Mouse (Mus musculus): ENCODE measurements around the gene Plekha1. TPM values are rescaled to one million over a fixed set of nuclear protein-coding genes. Genes with fewer than 3 reads are reported as not detected.

Plekha1 gene
- polyA plus RNA-seq, 1 experiment from 2014 or later = 34.8 TPM

GRCm38 (mm10) chr7:130867256-130867655, 1.7 kb downstream of the Plekha1 start:
- WGBS = 61% methylated on average over 3 of the region's 3 CpGs
- ATAC-seq (replicated peaks; ENCODE audit: low FRiP score, low TSS enrichment, low read depth) (no peak), DNase-seq (ENCODE audit: low spot score) (no peak)
- Histone ChIP-seq H3K9ac (ENCODE audit: low read length) (no peak overlapping the region), H3K4me1 (replicated peaks; ENCODE audit: control insufficient read depth, insufficient read depth, low read length) (peaks cover 6% of the 10 kb centered on the region), H3K27me3 (replicated peaks; ENCODE audit: control insufficient read depth, insufficient read depth, low read length) (no peaks in the 10 kb centered on the region), H3K9me3 (ENCODE audit: control insufficient read depth, low read length) (no peaks in the 10 kb centered on the region), H3K4me2 (ENCODE audit: low read length) (peak overlapping the region; percentile 66), H3K27ac (ENCODE audit: low read depth) (no peak overlapping the region), H3K4me3 (ENCODE audit: low read depth, low read length) (peak overlapping the region; percentile 88; the same call in 1 of the 2 replicates), H3K36me3 (ENCODE audit: control insufficient read depth, insufficient read depth, low read length) (no peaks in the 10 kb centered on the region)

- ATAC-seq (replicated peaks; ENCODE audit: low FRiP score, low TSS enrichment, low read depth) = no peak
- no peaks in the 10 kb centered on the region for H3K4me1 ChIP-seq (replicated peaks; ENCODE audit: control insufficient read depth, insufficient read depth, low read length)
These were observed 18.6 kb downstream of the Plekha1 start for GRCm38 (mm10) chr7:130884161-130884560.

GRCm38 (mm10) chr7:130886246-130886645, 20.7 kb downstream of the Plekha1 start:
- H3K27ac ChIP-seq (ENCODE audit: low read depth) = no peak overlapping the region
- DNase-seq (ENCODE audit: low spot score) (no peak), ATAC-seq (replicated peaks; ENCODE audit: low FRiP score, low TSS enrichment, low read depth) (no peak)
- H3K9me3 ChIP-seq (ENCODE audit: control insufficient read depth, low read length) = no peaks in the 10 kb centered on the region
- 74% methylated on average over 3 of the region's 3 CpGs for WGBS
- H3K4me3 ChIP-seq (ENCODE audit: low read depth, low read length) = no peak overlapping the region
- H3K4me2 ChIP-seq (ENCODE audit: low read length) = no peak overlapping the region
- no peak overlapping the region for H3K9ac ChIP-seq (ENCODE audit: low read length)
- no peaks in the 10 kb centered on the region for H3K27me3 ChIP-seq (replicated peaks; ENCODE audit: control insufficient read depth, insufficient read depth, low read length)
- H3K36me3 ChIP-seq (ENCODE audit: control insufficient read depth, insufficient read depth, low read length) = peaks cover 13% of the 10 kb centered on the region; the same call in 1 of the 2 replicates
- no peaks in the 10 kb centered on the region for H3K4me1 ChIP-seq (replicated peaks; ENCODE audit: control insufficient read depth, insufficient read depth, low read length)

More at GRCm38 (mm10) chr7:130884161-130884560, 18.6 kb downstream of the Plekha1 start:
- no peaks in the 10 kb centered on the region for H3K27me3 ChIP-seq (replicated peaks; ENCODE audit: control insufficient read depth, insufficient read depth, low read length)
- no peak overlapping the region for H3K4me2 ChIP-seq (ENCODE audit: low read length)
- WGBS = 100% methylated on average over 2 of the region's 2 CpGs
- no peak for DNase-seq (ENCODE audit: low spot score)
- no peak overlapping the region for H3K27ac ChIP-seq (ENCODE audit: low read depth)
- no peak overlapping the region for H3K9ac ChIP-seq (ENCODE audit: low read length)
- no peak overlapping the region for H3K4me3 ChIP-seq (ENCODE audit: low read depth, low read length)
- H3K36me3 ChIP-seq (ENCODE audit: control insufficient read depth, insufficient read depth, low read length) = peaks cover 22% of the 10 kb centered on the region; the same call in 1 of the 2 replicates
- no peaks in the 10 kb centered on the region for H3K9me3 ChIP-seq (ENCODE audit: control insufficient read depth, low read length)

- Histone ChIP-seq H3K4me2 (ENCODE audit: low read length) (no peak overlapping the region), H3K27me3 (replicated peaks; ENCODE audit: control insufficient read depth, insufficient read depth, low read length) (no peaks in the 10 kb centered on the region), H3K4me1 (replicated peaks; ENCODE audit: control insufficient read depth, insufficient read depth, low read length) (no peaks in the 10 kb centered on the region), H3K9me3 (ENCODE audit: control insufficient read depth, low read length) (no peaks in the 10 kb centered on the region), H3K36me3 (ENCODE audit: control insufficient read depth, insufficient read depth, low read length) (peaks cover 23% of the 10 kb centered on the region), H3K9ac (ENCODE audit: low read length) (no peak overlapping the region), H3K4me3 (ENCODE audit: low read depth, low read length) (no peak overlapping the region), H3K27ac (ENCODE audit: low read depth) (no peak overlapping the region)
- DNase-seq (ENCODE audit: low spot score) (no peak), ATAC-seq (replicated peaks; ENCODE audit: low FRiP score, low TSS enrichment, low read depth) (no peak)
- WGBS = 41% methylated on average over 3 of the region's 3 CpGs
These were observed 22.4 kb downstream of the Plekha1 start for GRCm38 (mm10) chr7:130887946-130888345.

DNA sequence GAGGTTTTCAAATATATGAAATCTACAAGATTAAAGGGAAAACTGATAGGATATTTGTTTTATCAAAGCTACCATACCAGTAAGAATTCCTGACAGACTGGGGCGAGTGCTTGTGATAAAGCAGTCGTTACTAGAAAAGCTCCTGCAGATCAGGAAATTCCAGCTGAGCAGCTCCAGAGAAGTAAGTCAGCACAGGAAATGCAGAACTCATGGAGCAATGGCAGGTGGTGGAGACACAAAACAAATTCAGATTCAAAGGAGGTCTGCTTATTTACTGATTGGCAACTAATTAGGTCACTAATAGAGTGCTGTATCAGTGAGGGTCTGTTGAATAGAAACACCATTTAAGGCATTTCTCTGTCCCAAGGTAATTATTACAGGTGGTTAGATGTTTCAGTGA, 25.3 kb downstream of the Plekha1 start:
- Histone ChIP-seq H3K4me2 (ENCODE audit: low read length) (no peak overlapping the region), H3K27me3 (replicated peaks; ENCODE audit: control insufficient read depth, insufficient read depth, low read length) (no peaks in the 10 kb centered on the region), H3K9me3 (ENCODE audit: control insufficient read depth, low read length) (no peaks in the 10 kb centered on the region), H3K9ac (ENCODE audit: low read length) (no peak overlapping the region), H3K27ac (ENCODE audit: low read depth) (no peak overlapping the region), H3K36me3 (ENCODE audit: control insufficient read depth, insufficient read depth, low read length) (peaks cover 22% of the 10 kb centered on the region), H3K4me3 (ENCODE audit: low read depth, low read length) (no peak overlapping the region), H3K4me1 (replicated peaks; ENCODE audit: control insufficient read depth, insufficient read depth, low read length) (no peaks in the 10 kb centered on the region)
- 35% methylated on average over 2 of the region's 2 CpGs for WGBS
- ATAC-seq (replicated peaks; ENCODE audit: low FRiP score, low TSS enrichment, low read depth) (no peak), DNase-seq (ENCODE audit: low spot score) (no peak)

DNA sequence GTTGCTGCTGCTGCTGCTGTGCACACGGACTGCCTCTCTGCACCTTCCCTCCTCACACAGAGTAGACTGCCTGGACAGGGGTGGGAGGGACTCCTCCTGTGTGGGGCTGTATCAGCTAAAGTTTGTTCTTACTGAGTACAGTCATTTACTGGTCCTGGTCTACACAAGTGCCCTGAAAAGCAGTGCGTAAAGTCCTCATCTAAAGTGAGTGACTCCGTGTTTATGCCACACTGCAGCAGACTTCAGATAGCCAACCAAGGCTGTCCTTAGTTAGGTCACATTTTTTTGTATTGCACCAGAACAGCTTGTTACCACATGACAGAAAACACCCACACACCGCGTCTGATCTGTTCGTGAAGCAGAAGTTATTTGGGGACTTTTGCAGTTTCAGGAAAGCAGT, 27.4 kb downstream of the Plekha1 start:
- WGBS = 74% methylated on average over 6 of the region's 6 CpGs
- no peaks in the 10 kb centered on the region for H3K27me3 ChIP-seq (replicated peaks; ENCODE audit: control insufficient read depth, insufficient read depth, low read length)

GRCm38 (mm10) chr7:130894931-130895617, 29.5 kb downstream of the Plekha1 start:
- Histone ChIP-seq H3K4me1 (replicated peaks; ENCODE audit: control insufficient read depth, insufficient read depth, low read length) (no peaks in the 10 kb centered on the region), H3K27me3 (replicated peaks; ENCODE audit: control insufficient read depth, insufficient read depth, low read length) (no peaks in the 10 kb centered on the region), H3K4me2 (ENCODE audit: low read length) (no peak overlapping the region), H3K4me3 (ENCODE audit: low read depth, low read length) (no peak overlapping the region), H3K27ac (ENCODE audit: low read depth) (no peak overlapping the region), H3K9ac (ENCODE audit: low read length) (no peak overlapping the region), H3K36me3 (ENCODE audit: control insufficient read depth, insufficient read depth, low read length) (peaks cover 32% of the 10 kb centered on the region), H3K9me3 (ENCODE audit: control insufficient read depth, low read length) (no peaks in the 10 kb centered on the region)
- ATAC-seq (replicated peaks; ENCODE audit: low FRiP score, low TSS enrichment, low read depth) (no peak), DNase-seq (ENCODE audit: low spot score) (no peak)
- 79% methylated on average over 9 of the region's 9 CpGs for WGBS

More for the DNA sequence above, 27.4 kb downstream of the Plekha1 start:
- H3K4me1 ChIP-seq (replicated peaks; ENCODE audit: control insufficient read depth, insufficient read depth, low read length) = no peaks in the 10 kb centered on the region
- peaks cover 30% of the 10 kb centered on the region for H3K36me3 ChIP-seq (ENCODE audit: control insufficient read depth, insufficient read depth, low read length)
- no peak overlapping the region for H3K9ac ChIP-seq (ENCODE audit: low read length)
- H3K9me3 ChIP-seq (ENCODE audit: control insufficient read depth, low read length) = no peaks in the 10 kb centered on the region
- H3K4me3 ChIP-seq (ENCODE audit: low read depth, low read length) = no peak overlapping the region
- ATAC-seq (replicated peaks; ENCODE audit: low FRiP score, low TSS enrichment, low read depth) (no peak), DNase-seq (ENCODE audit: low spot score) (no peak)
- H3K4me2 ChIP-seq (ENCODE audit: low read length) = no peak overlapping the region
- H3K27ac ChIP-seq (ENCODE audit: low read depth) = no peak overlapping the region

DNA sequence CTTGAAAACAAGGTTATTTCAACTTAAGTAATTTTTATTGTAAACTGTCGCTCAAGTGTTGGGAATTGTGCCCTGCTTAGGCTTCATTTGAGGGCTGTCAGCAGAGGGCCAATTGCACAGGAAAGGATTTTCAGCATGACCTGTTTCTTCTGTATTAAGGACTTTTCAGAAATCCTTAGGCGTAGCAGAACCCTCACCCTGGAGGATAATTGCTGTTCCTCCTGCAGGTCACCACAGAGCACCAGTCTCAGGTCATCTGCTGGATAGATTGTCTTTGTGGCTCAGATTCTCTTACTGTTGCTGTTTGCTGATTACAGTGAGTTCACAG, 30.0 kb downstream of the Plekha1 start:
- 78% methylated on average over 2 of the region's 2 CpGs for WGBS
- Histone ChIP-seq H3K4me3 (ENCODE audit: low read depth, low read length) (no peak overlapping the region), H3K9ac (ENCODE audit: low read length) (no peak overlapping the region), H3K4me2 (ENCODE audit: low read length) (no peak overlapping the region), H3K27me3 (replicated peaks; ENCODE audit: control insufficient read depth, insufficient read depth, low read length) (no peaks in the 10 kb centered on the region), H3K4me1 (replicated peaks; ENCODE audit: control insufficient read depth, insufficient read depth, low read length) (no peaks in the 10 kb centered on the region), H3K9me3 (ENCODE audit: control insufficient read depth, low read length) (no peaks in the 10 kb centered on the region), H3K36me3 (ENCODE audit: control insufficient read depth, insufficient read depth, low read length) (peaks cover 32% of the 10 kb centered on the region), H3K27ac (ENCODE audit: low read depth) (no peak overlapping the region)
- ATAC-seq (replicated peaks; ENCODE audit: low FRiP score, low TSS enrichment, low read depth) = no peak
- DNase-seq (ENCODE audit: low spot score) = no peak

DNA sequence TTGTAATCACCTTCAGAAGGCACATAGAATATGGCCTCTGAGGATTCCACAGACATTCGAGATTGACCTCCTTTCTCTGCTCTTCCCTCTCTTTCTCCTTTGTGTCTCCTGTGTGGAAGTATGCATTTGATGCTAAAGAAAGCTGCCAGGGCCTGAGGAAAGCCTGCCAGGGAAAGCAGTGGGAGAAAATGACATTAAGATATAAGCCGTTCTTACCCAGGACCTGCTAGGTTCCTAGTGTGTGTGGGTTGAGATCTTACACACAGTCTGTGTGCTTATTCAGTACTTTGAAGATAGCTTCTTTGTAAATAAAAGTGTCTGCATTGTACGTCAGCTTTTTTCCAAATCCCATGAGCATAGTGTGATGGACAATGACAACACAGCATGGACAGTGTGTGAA, 30.5 kb downstream of the Plekha1 start:
- Histone ChIP-seq H3K36me3 (ENCODE audit: control insufficient read depth, insufficient read depth, low read length) (peaks cover 32% of the 10 kb centered on the region), H3K9ac (ENCODE audit: low read length) (no peak overlapping the region), H3K27ac (ENCODE audit: low read depth) (no peak overlapping the region), H3K4me1 (replicated peaks; ENCODE audit: control insufficient read depth, insufficient read depth, low read length) (no peaks in the 10 kb centered on the region), H3K4me2 (ENCODE audit: low read length) (no peak overlapping the region), H3K27me3 (replicated peaks; ENCODE audit: control insufficient read depth, insufficient read depth, low read length) (no peaks in the 10 kb centered on the region), H3K9me3 (ENCODE audit: control insufficient read depth, low read length) (no peaks in the 10 kb centered on the region), H3K4me3 (ENCODE audit: low read depth, low read length) (no peak overlapping the region)
- ATAC-seq (replicated peaks; ENCODE audit: low FRiP score, low TSS enrichment, low read depth) (no peak), DNase-seq (ENCODE audit: low spot score) (no peak)
- 89% methylated on average over 3 of the region's 3 CpGs for whole genome bisulfite sequencing
